Mouse (Mus musculus): Measurements from ENCODE around the gene Gprc5d. TPM values are rescaled to one million over a fixed set of nuclear protein-coding genes. Genes with fewer than 3 reads are reported as not detected.

The Gprc5d gene
- total RNA-seq, 2 experiments from 2014 or later = not detected

GRCm38 (mm10) chr6:135076202-135076601 is 41.9 kb downstream of the Gprc5d start:
- intact Hi-C loops (cut with DNase I) = no loop called here
- no peak for DNase-seq

- intact Hi-C loops (cut with DNase I) = no loop called here
- DNase-seq = no peak
Measured at GRCm38 (mm10) chr6:135074405-135074947, 43.6 kb downstream of the Gprc5d start.

- DNase-seq = no peak
- intact Hi-C loops (cut with DNase I) = no loop called here
Measured at GRCm38 (mm10) chr6:135070347-135070746, 47.7 kb downstream of the Gprc5d start.

GRCm38 (mm10) chr6:135069856-135070255 is 48.2 kb downstream of the Gprc5d start:
- DNase-seq = no peak
- intact Hi-C loops (cut with DNase I) = no loop called here

GRCm38 (mm10) chr6:135068221-135068620 is 49.9 kb downstream of the Gprc5d start:
- no peak for DNase-seq
- intact Hi-C loops (cut with DNase I) = no loop called here

- no peak for DNase-seq
- intact Hi-C loops (cut with DNase I) = no loop called here
Measured at GRCm38 (mm10) chr6:135066795-135067445, 51.2 kb downstream of the Gprc5d start.

GRCm38 (mm10) chr6:135065236-135065957 is 52.7 kb downstream of the Gprc5d start, which contains the start of gene Gprc5a:
Gene Gprc5a (plus strand): TSS chr6:135065651.
- intact Hi-C loops (cut with DNase I) = no loop called here

GRCm38 (mm10) chr6:135064621-135065020 is 53.5 kb downstream of the Gprc5d start:
- DNase-seq = no peak

More at GRCm38 (mm10) chr6:135065236-135065957, 52.7 kb downstream of the Gprc5d start, which contains the start of gene Gprc5a:
- peak; percentile 21 for DNase-seq

GRCm38 (mm10) chr6:135060728-135061127 is 57.4 kb downstream of the Gprc5d start:
- intact Hi-C loops (cut with DNase I) = no loop called here
- DNase-seq = no peak

More at GRCm38 (mm10) chr6:135064621-135065020, 53.5 kb downstream of the Gprc5d start:
- intact Hi-C loops (cut with DNase I) = no loop called here

Other genes starting within 250 kb of the Gprc5d start
- 10 to 100 TPM; 24.5 to 29.3 TPM for gene Gpr19, start 219.7 kb downstream of the Gprc5d start, total RNA-seq (2021)
- 10 to 100 TPM; 55.5 to 62.2 TPM for gene Cdkn1b, start 197.9 kb downstream of the Gprc5d start, total RNA-seq (2021)
- 1 to 10 TPM; 4.2 to 4.3 TPM for gene Apold1, start 136.6 kb downstream of the Gprc5d start, total RNA-seq (2021)
- 10 to 100 TPM; 56.9 to 57.4 TPM for gene Ddx47, start 106.7 kb downstream of the Gprc5d start, total RNA-seq (2021)
- gene Gprc5a, start 52.6 kb downstream of the Gprc5d start, total RNA-seq (2021) = under 1 TPM; 0.28 to 0.36 TPM
- 10 to 100 TPM; 86.1 to 92.1 TPM for gene Fam234b, start 79.7 kb upstream of the Gprc5d start, total RNA-seq (2021)
- gene Hebp1, start 79.7 kb upstream of the Gprc5d start, total RNA-seq (2021) = 10 to 100 TPM; 14.6 to 19.7 TPM
- gene Gsg1, start 136.1 kb upstream of the Gprc5d start, total RNA-seq (2021) = not detected
- gene Pbp2, start 192.1 kb upstream of the Gprc5d start, total RNA-seq (2021) = not detected
- gene Emp1, start 244.3 kb upstream of the Gprc5d start, total RNA-seq (2021) = 1 to 10 TPM; 6.0 to 7.1 TPM